9 mouse cellular contexts compared by ENCODE assay signal in the genomic region with DNA sequence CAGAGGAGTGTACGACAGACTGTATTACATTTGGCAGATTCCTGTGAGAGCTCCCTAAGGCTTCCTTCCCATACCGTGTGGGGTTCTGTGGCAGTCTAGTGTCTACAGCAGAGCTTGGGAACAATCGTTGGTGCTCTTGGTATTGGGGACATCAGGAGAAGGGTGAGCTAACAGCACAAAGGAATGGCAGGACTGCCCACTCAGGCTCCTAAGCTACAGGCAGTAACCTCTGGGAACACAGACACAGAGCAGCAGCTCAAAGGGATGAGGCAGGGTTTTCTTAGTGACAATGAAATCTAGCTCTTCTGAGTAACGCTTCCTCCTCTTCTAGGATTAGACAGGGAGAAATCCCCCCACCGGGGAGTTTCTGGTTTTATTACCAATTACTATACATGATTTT. TPM values are rescaled to one million over a fixed set of nuclear protein-coding genes. Genes with fewer than 3 reads are reported as not detected.
A peak's percentile ranks its signal among the peaks of the same experiment; 100 is the strongest.
DNase-seq lines count a peak whose midpoint lies in the region; ATAC-seq lines count a peak whose summit lies in the region.
"Had no signal": no experiment of that assay in that cellular context is flagged by ENCODE, and none has a peak within 500 bp of the region (broad histone marks: within the 10 kb centered on the region; RNA-seq: fewer than 3 reads in every experiment).

No protein-coding gene starts in this region.

- 42% methylated on average over 5 of the region's 5 CpGs for WGBS in kidney, embryonic 15.5 days
- 24% methylated on average over 5 of the region's 5 CpGs for WGBS in hindbrain, embryonic 11.5 days

- H3K9ac ChIP-seq in kidney, embryonic 15.5 days, result no peak overlapping the region
- peak overlapping the region; percentile 76 for H3K9ac ChIP-seq in hindbrain, embryonic 11.5 days (ENCODE audit: low read depth, low read length)

- H3K36me3 ChIP-seq in kidney, embryonic 15.5 days, result peaks cover 2% of the 10 kb centered on the region; the same call in 1 of the 2 replicates
- H3K36me3 ChIP-seq in hindbrain, embryonic 11.5 days (ENCODE audit: control insufficient read depth, insufficient read depth, low read length), result no peaks in the 10 kb centered on the region

- peak overlapping the region; percentile 44 for H3K4me2 ChIP-seq in kidney, embryonic 15.5 days
- peak overlapping the region; percentile 38 for H3K4me2 ChIP-seq in hindbrain, embryonic 11.5 days (replicated peaks; ENCODE audit: low read depth, low read length)

- H3K4me1 ChIP-seq in kidney, embryonic 15.5 days, result peaks cover 7% of the 10 kb centered on the region
- H3K4me1 ChIP-seq in hindbrain, embryonic 11.5 days (replicated peaks; ENCODE audit: control insufficient read depth, insufficient read depth, low read length), result peaks cover 11% of the 10 kb centered on the region; the same call in 1 of the 2 replicates

- H3K4me3 ChIP-seq in kidney, embryonic 15.5 days (replicated peaks), result peak overlapping the region; percentile 23; the same call in 1 of the 2 replicates
- H3K4me3 ChIP-seq in hindbrain, embryonic 11.5 days (ENCODE audit: low read depth, low read length), result peak overlapping the region; percentile 56

- DNase-seq in kidney, adult 18-20 months, result no peak
- peak; percentile 53 for DNase-seq in cerebellum, adult 9-11 months
- peak; percentile 33 for DNase-seq in hindbrain, embryonic 11.5 days (ENCODE audit: low spot score)
- DNase-seq in neural tube, embryonic 10.5 days (ENCODE audit: extremely low spot score, low spot score), result peak; percentile 19
- no peak for DNase-seq in lung, postnatal 10 days
- DNase-seq in ovary, postnatal 14 days (ENCODE audit: low spot score), result no peak

- ATAC-seq in kidney, embryonic 15.5 days (replicated peaks; ENCODE audit: low FRiP score), result no peak
- ATAC-seq in hindbrain, embryonic 11.5 days (ENCODE audit: low FRiP score), result no peak
- no peak for ATAC-seq in inflammation-experienced regulatory T-cells, adult 6 months

- H3K27me3 ChIP-seq in kidney, embryonic 15.5 days, result 0 out of 2 replicates have a peak, but pooled peaks cover 2% of the 10 kb centered on the region
- no peaks in the 10 kb centered on the region for H3K27me3 ChIP-seq in hindbrain, embryonic 11.5 days (ENCODE audit: control insufficient read depth, insufficient read depth, low read length)

- H3K9me3 ChIP-seq in kidney, embryonic 15.5 days (replicated peaks), result no peaks in the 10 kb centered on the region
- no peaks in the 10 kb centered on the region for H3K9me3 ChIP-seq in hindbrain, embryonic 11.5 days (ENCODE audit: control insufficient read depth, low read length)

- H3K27ac ChIP-seq in kidney, embryonic 15.5 days, result no peak overlapping the region
- peak overlapping the region; percentile 90 for H3K27ac ChIP-seq in hindbrain, embryonic 11.5 days (ENCODE audit: low read depth, low read length)
- H3K27ac ChIP-seq: kidney, postnatal 0 days had no signal

RNA-seq across cellular contexts. Expression of a gene that starts 11.4 kb away (rescaled TPM):
- 11.0 and 12.3 TPM in 2 replicates for polyA plus RNA-seq in kidney, embryonic 15.5 days (2015; fragmentation: Nextera tagmentation; extraction: Ambion mirVana)
- polyA plus RNA-seq in hindbrain, embryonic 11.5 days (2014; fragmentation: Nextera tagmentation; extraction: Ambion mirVana), result 27.7 and 29.4 TPM in 2 replicates
- polyA plus RNA-seq in inflammation-experienced regulatory T-cells, adult 6 months (2017; shearing (Covaris generic)), result 1 to 10 TPM; 5.7 to 9.1 (median 6.8) TPM

RNA-seq across cellular contexts. Expression of a gene that starts 33.2 kb away (rescaled TPM):
- polyA plus RNA-seq in kidney, embryonic 15.5 days (2015; fragmentation: Nextera tagmentation; extraction: Ambion mirVana), result 15.9 and 17.6 TPM in 2 replicates
- 23.9 and 24.1 TPM in 2 replicates for polyA plus RNA-seq in hindbrain, embryonic 11.5 days (2014; fragmentation: Nextera tagmentation; extraction: Ambion mirVana)
- polyA plus RNA-seq in inflammation-experienced regulatory T-cells, adult 6 months (2017; shearing (Covaris generic)), result 10 to 100 TPM; 29.4 to 55.7 (median 51.9) TPM

RNA-seq across cellular contexts. Expression of a gene that starts 57.1 kb away (rescaled TPM):
- polyA plus RNA-seq in kidney, embryonic 15.5 days (2015; fragmentation: Nextera tagmentation; extraction: Ambion mirVana), result 2.3 and 3.1 TPM in 2 replicates
- polyA plus RNA-seq in hindbrain, embryonic 11.5 days (2014; fragmentation: Nextera tagmentation; extraction: Ambion mirVana), result 1.3 and 1.4 TPM in 2 replicates
- polyA plus RNA-seq in inflammation-experienced regulatory T-cells, adult 6 months (2017; shearing (Covaris generic)), result 10 to 100 TPM; 20.4 to 46.1 (median 45.3) TPM

Comparison
In these comparisons a context has a peak if more than half of its experiments do, and no peak if none do; other contexts are left out.
1. DNase-seq: peak in cerebellum, adult 9-11 months (single experiment), hindbrain, embryonic 11.5 days (single experiment) and neural tube, embryonic 10.5 days (single experiment); none in kidney, adult 18-20 months (single experiment), lung, postnatal 10 days (single experiment) and ovary, postnatal 14 days (single experiment).